Mouse (Mus musculus): ENCODE measurements at regions not wholly inside any gene's neighbourhood (a gene's known extent, or its start where the extent isn't known, plus 50 kb on each side); places are given as distances from the start of the nearest gene placed in this dataset.
"Not testable (repeated sequence)": the region's sequence is repeated elsewhere in the genome, so short reads cannot be mapped to it uniquely, and the experiment has no call there.

DNA sequence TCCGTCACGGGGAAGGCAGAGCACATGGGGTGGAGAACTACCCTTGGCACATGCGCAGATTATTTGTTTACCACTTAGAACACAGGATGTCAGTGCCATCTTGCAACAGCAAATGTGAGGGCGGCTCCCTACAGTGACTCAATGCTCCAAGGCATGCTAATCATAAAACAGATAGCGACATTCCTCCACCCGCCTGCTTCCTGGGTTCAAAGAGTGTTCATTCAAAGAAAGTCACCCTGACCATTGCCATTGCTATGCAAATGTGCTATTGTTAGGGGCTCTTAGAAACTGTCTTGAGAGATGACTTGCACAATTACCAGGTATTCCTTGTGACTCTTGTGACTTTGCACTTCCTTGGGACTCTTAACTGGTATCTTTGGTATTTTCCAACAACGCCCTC lies 104.1 kb downstream of the H2al2a start:
- not testable (repeated sequence) for DNase-seq

DNA sequence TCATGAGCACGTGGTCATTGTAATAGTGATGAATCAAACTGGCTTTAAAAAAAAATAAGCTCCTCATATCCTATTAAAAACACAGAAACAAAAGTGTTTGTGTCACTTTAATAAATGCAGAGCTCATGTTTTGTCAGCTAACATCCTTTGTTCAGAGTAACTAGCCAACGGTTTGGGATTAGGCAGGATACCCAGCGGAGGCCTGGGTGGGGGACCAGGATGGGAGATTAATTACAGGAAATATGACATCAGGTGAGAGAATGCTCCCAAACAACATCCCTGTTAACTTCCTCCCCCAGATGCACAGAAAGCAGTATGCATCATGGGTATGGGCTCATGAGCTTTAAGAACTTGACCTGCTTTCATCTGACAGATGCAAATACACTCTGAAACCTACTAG lies 109.1 kb downstream of the H2al2a start:
- DNase-seq: no peak

DNA sequence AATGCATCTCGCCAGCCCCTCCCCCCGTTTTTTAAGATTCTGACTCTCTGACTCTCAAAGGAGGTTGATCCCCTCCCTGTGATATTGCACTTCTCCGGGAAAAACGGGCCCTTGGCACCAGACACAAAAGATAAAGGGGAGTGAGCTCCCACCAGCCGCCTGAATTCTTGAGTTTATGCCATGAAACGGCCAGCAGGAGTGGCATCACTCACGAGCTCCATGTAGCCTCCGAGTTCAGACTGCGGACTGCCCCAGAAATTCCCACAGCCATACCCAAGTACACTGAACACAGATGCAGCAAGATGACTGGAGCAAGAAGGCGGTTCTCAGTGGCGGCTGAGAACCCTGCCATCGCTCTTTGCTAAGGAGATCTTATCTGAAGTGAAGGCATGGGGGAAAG lies 114.4 kb downstream of the H2al2a start:
- no peak for DNase-seq

DNA sequence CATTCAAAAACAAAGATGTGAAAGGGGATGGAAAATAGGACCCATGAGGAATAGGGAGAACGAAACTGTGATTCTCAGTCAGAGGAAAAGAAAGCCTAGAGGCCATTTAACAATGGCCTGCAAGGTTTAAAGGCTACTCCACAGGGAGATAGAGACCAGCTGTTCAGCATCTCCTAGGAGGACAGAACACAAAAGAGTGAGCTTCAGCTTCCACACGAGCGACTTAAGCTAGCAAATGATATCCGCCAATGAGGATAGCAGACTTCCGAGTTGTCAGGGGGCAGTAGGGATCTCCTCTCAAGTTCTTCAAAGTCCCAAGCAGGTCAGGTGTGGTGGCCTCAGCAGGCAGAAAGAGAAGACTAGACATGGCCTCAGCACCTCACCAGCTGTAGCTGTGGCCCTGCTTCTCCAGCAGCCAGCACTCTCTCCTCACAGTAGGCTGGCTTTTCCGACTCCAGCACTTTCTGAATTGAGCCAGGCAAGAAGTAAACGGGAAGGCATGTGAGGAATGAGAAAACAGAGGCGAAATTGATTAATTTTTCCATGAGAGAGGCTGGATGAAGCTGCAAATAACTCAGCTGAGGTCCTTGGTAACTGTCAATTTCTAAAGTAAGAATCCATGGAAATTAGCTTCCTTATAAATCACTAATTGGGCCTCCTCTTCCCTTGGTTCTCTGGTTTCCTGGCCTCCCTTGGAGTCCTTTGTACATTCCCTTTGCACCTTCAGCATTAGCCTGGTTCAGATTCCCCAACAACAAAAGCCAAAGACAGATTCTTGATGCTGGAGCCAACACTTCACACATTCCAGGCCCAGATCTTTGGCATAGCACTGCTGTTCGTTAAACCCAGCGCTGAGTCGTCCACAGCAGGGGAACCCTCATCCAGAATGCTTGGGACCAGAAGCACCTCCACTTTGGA lies 115.7 kb downstream of the H2al2a start:
- DNase-seq: no peak

DNA sequence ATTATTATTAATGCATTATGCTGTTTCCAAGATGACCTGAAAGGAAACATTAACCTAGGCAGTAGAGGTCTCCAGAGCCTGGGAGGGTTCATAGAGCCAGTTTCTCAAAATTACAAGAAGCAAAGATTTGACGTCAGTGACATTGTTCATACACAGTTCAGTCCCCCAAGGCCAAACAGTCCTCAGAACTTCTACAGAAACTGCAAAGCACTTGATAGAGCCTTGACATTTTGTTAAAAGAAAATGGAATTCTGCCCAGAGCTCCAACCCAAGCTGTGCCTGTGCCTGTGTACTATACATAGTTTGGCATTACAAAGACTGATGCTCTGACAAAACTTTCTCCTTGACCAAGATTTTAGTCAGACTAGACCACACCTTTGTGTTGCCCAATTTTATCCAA lies 118.9 kb downstream of the H2al2a start:
- no peak for DNase-seq

DNA sequence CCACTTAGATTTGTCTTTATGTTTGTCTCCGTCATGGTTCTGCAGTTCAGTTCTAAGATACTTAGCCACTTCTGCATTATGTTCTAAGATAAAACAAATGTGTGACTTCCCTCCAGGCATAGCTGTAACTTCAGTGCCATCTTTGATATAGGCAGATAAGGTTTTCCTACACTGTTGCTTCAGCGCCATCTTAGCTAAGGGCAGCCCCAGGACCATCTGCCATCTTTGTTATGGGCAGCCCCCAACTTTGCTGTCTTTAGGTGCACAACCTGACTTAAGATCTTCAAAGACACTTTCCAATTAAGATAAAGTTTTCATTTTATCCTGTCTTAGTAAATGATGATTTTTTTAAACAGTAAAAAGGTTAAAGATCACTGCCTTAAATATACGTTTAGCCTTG lies 119.8 kb downstream of the H2al2a start:
- DNase-seq: no peak

DNA sequence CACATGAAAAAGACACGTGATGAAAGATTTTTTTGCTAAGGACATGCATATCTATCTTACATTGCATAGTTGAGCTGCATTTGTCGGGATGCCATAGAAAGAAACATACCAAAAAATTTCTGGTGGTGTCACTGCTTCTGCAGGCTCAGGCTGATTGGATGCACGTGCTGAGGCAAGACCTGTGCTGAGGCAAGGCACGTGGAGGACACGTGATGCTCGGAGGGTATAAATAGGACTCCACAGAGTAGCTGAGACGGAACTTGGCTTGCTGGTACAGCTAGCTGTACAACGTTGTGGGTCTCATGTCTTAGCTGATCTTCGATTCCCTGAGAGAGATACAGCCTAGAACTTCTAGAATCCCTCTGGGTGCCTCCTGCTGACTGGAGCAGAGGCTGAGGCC lies 120.6 kb downstream of the H2al2a start:
- DNase-seq: no peak

DNA sequence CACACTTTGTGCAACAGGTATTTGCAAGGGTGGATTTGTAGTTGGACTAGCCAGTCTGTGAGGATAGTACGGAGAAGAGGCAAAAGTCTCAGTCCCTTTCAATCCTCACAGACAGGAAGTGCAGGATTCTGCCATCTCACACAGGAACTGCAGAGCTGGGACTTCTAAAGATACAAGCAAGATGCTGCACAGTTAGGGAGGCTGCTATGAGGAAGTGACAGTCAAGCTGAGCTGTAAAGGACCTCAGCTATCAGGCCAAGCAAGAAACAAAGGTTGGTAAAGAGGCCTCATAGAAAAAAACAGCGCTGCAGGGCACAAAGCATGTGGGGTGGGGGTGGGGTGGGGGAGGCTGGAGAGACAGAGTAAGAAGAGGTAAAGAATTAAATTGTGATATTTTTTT lies 126.2 kb downstream of the H2al2a start:
- DNase-seq: no peak

DNA sequence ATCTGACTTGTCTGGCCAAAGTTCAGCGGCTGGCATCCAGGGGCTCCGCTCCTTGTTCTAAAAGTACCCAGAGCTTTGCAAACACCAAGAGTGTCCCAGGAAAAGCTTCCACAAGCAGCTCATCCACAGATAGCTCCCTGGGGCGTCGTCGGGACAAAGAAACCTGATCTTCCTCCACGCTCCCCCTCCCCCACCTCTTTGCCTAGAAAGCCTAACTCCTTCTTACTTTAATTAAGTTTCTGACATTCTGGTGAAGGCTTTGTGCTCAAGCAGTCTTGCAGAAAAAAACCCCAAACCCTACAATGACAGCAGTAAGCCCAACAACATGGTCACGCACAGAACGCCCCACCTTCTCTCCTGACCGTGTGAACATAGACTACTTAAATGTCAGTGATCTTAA lies 128.6 kb downstream of the H2al2a start:
- DNase-seq: no peak

DNA sequence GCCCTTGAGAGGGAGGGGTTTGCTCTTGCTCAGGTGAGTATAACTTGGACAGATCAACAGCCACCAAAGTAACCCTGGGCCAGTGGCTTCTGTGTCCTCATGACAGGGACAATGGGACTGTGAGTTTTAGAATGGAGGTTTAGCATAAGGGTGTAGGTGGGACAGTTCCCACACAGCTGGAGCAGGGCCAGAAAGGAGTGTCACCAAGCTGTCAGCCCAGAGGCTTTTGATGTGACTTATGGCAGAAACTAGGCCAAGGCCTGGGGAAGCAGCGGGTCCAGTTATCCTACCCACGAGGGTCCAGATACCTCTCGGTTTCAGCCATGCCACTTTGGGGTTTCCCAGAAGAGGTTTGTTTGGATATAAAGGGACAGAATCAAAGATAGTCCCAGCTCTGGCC lies 129.4 kb downstream of the H2al2a start:
- DNase-seq: no peak

DNA sequence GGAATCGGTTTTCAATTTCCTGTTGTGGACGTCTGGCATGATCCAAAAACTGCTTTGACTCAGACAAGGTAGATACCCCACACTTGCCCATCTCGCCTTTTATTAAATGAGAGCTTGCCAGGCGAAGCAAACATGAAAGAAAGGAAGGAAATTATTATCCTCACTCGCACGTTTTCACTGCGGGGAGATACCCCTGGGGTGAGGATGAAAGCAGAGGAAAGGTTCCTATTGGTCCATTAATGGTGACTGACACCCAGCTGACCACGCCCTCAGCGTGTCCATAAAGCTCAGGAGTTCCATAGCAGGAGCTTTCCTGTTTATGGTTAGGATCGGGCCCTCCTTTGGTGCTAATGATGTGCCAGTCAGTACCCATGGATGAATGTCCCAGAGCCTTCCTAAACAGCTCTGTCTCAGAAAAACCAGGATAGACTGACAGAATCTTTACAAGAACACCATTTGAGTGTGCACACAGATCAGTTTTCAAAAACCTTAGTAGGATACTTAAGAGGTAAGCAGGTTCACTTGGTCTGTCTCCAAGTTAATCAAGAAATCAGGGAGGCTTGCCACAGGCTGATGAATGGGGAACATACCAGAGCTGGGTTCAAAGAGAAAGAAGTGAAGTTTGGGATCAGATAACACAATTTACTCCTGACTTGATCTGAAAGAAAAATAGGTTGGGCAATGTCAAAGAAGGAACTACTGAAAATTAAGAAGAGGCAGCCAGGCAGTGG lies 130.7 kb upstream of the Nebl start:
- DNase-seq: no peak

DNA sequence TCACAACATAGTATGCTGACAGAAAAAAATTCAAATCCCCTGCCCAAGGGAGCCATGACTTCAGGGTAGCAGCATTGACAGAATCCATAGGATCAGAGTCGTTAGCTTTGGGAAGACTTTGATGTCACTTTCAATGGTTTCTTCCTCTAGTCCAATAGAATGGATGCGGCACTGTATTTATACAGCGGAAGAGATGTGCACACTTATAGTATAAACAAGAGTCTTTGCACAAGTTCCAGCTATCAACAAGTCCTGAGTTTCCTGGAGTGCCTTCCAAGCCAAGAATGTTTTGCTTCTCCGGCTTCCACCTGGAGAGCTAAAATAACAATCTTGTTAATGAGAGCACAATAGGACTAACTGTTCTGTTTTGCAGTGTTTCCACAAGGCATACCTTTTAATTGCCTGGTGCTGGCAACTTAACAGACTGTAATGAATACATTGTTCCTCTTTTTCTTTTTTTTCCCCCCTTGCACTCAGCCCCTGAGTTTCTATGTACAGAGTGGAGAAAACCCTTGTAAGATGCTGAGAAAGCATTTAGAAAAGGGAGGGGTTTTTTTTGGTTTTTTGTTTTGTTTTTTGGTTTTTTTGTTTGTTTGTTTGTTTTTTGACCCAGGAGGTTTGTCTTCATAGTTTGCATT lies 129.8 kb upstream of the Nebl start:
- DNase-seq: no peak

DNA sequence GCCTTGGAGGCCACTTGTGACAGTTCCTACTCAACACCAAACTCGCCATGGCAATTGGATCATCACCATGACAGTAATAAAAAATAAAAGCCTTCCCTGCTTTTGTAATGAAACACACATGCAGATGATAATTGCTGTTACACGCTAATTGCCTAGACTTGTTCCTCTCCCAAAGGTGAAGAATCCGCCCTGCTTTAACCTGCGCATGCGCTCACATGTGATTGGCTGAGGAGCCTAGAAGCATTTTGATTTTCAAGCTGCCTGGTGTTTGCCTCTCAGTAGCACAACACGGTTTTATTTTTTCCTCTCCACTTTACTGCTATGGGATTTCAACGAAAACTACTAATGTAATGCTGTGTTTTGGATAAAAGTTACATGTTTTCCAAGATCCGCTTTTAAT lies 128.0 kb upstream of the Nebl start:
- DNase-seq: no peak

DNA sequence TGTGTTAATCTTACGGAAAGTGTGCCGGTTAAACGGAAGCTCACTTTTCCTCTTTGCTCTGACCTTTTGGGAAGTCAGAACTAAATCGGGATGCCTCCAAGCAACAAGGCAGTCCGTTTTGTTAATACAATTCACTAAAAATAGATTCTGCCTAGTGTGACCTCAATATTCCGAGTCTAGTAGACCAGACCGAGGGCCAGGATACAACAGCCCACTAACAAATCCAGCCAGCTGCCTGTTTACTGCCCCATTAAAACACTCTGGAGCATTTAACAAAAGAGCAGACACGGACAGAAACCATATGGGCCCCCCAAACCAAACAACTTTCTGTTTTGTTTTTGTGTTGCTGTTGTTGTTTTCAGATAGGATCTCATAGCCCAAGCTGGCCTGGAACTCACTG lies 127.1 kb upstream of the Nebl start:
- DNase-seq: no peak

DNA sequence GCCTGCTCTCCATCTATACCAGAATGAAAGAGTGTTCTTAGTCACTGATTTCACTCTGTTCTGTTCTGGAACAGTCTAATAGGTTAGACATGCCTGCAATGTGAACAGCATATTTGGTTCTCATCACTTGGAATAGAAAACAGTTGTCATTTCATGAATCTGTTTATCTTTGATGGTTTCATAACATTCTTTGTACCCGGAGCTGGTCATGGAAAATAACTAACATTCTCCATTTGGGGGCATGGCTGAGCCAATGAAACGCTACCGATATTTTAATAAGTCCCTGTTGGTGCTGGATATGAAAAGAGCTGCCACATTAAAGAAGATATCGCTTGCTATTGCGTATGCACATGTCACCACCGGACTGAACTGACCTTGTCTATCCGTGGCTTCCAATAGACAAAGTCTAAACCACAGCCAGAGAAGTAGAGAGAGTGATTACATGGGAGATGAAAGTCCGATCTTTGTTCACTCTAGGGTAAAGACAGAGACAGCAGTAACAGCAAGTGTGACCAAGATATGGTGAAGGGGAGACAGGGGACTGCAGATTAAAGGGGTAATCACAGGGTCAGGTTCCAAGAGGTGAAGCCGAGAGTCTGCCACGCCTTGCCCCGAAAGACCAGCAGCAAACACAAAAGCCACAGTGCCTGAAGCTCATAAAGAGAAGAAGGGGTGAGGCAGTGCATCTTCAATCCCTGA lies 124.5 kb upstream of the Nebl start:
- DNase-seq: no peak

DNA sequence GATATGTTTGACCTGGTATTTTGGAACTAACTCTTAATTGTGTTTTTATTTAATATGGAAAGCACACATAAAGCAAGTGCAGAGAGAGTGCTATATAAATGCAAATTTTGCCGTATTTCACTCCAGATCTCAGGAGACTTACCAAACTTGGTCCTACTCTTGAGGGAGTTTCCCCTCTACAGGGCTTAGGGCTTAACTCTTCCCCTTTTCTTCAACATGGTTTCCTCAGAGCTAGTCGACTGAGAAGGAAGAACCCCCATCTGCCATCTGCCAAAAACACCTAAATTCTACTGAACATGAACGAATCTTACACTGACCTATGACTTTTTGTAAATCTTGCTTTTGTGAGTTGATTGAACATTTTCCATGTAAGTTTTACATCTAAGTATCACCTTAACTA lies 122.8 kb upstream of the Nebl start:
- no peak for DNase-seq

DNA sequence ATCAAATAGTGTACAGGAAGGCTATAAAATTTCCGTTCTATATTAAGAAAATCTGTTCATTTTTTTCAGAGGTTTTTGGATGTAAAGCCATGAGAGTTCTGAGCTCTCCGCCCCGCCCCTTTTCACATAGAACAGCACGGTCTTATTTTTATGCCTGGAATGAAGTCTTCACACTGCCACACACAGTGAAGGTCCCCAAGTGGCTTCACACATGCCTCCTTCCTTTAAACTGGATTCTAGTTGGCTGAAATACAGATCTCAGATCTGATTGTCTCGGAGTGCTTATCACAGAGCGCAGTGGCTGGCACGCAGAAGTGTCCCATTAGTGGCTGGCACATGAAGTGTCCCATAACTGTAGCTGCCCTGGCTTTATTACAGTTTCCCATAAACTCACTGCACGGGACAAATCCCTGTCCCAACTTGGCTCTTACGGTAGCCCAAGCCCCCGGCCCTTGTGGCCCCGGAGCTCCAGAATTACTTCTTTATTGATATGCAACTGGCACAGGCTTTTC lies 122.3 kb upstream of the Nebl start:
- no peak for DNase-seq

DNA sequence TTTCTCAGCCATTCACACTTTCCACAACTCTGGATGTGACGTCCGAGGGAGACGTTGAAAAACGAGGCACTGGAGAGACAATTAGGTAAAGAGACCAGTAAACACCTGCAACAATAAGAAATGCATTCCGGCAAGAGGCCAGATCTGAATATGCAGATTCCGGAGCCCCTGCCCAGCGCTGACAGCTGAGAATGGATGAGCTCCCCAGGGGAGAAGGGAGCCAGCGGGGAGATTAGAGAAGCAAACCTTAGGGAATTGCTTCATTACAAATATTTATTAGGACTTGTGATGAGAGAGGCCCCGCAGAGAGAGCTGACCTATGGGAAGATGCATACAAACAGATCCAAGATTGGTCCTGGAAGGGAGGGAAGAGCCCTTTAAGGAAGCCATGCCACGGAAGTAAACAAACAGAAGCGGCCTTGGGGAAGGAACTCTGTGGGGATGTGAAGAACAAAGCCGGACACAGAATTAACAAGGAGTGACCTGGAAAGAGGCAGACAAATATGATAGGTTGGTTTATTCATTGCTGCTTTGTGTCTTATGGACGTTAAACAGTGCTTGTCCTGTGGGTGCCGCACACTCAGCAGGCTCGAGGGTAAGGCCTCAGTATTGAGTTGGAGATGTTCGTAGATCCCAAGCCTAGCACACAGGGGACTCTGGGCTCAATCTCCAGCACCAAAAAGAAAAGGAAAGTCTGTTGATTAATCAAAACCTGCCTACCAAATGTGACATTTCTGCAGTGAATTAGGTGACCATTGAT lies 121.7 kb upstream of the Nebl start:
- DNase-seq: no peak

DNA sequence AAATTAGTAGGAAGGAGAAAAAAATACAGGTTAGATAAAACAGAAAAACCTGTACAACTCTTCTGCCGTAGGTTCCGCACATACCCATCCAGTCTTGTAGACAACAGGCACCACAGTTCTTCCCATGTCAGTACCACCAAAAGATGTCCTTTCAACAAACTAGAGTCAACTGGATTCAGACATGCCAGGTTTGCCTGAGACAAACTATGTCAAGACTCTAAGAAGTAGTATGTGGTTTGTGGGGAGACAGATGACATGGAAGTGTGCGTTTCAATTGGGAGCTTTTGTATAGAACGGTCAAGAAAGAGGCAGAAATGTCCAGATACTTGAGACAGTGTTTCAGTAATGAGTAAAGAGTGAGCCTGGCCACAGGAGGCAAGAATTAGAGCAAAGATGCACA lies 119.5 kb upstream of the Nebl start:
- DNase-seq: no peak

DNA sequence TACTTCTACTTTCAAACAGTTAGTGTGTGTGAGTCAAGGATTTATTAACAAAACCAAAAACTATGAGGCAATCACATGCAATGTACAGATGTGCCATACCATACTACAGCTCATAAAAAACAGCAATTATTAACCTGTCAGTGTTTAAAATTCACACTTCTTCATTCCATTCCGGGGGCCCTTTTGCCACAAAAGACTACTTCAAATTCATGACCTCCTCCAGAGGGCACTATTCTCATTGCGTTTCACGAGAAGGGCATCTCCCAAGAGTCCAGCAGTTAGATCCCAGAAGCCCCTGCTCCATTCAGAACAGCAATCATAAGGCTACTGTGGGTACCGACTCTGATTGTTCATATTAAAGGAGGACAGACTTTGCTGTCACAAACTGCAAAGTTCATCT lies 118.0 kb upstream of the Nebl start:
- no peak for DNase-seq

DNA sequence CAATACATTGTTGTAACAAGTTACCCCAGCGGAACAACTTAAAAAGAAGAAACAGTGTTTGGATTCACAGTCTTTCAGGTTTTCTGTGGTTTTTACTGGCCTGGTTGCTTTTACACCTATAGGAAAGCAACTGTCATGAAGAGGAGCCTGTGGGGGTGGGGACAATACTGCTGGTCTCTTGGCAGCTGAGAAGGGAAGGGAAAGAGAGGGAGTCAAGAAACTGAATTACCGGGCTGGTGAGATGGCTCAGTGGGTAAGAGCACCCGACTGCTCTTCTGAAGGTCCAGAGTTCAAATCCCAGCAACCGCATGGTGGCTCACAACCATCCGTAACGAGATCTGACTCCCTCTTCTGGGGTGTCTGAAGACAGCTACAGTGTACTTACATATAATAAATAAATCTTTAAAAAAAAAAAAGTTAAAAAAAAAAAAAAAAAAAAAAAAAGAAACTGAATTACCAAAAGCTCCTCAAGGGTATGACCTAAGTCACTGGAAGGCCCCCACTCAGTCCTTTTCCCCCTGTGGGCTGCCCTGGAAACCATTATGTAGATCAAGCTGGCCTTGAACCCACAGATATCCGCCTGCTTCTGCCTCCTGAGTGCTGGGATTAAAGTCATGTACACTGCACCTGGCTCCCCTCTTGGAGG lies 114.3 kb upstream of the Nebl start:
- DNase-seq: not testable (repeated sequence)

Data from cerebellum, adult 18-20 months (tissue).